Mouse (Mus musculus) T-helper 17 cell (primary cell): ENCODE data around the gene Utf1.

Source experiments
- in situ Hi-C, 2 experiments: fragments of 300-600 bp; cut with MboI, MseI; formaldehyde crosslinking; loops; 1 replicate in 1 of 2; 2 replicates in 1 of 2; pipeline ENCODE4 v1.15.1; 2025; ENCODE audit warnings: high pct_unique_total_duplicates in 2 of 2

Gene Utf1

DNA sequence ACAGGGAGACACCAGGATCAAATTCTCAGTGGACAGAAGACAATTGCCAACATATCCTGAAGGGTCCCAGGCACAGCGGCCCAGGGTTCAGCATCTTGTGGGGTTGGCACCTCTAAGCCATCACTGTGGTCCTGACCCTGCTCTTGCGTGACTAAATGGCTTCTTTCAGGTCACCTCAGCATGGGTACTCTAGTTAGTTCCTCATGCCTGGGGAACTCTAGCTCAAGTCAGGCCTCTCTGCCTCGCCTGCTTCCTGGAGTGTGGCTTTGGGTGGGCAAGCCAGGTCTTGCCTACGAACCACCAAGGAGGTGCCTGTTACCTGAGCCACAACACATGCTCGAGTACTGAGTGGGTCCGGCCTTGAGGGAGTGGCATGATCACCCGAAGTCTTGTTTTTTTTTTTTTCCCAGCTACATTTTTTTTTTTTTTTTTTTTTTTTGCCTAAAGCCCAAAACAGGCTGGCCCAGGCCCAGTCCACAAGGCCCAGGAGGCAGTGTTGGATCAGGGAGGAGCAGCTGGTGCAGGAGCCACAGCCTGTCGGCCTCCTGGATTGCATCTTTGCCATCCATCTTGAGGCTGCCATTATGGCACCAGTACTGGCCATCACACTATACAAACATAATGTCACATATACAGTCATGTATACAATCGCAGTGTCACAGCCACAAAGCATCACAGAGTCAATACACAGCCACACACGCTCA lies 26.8 kb downstream of the Utf1 start:
- in situ Hi-C loops, result loop anchor here in 1 of 2 experiments (10.0 kb wide), 2 partner anchors 564 to 1204 kb away; partner anchors contain the start of gene Rnh1

DNA sequence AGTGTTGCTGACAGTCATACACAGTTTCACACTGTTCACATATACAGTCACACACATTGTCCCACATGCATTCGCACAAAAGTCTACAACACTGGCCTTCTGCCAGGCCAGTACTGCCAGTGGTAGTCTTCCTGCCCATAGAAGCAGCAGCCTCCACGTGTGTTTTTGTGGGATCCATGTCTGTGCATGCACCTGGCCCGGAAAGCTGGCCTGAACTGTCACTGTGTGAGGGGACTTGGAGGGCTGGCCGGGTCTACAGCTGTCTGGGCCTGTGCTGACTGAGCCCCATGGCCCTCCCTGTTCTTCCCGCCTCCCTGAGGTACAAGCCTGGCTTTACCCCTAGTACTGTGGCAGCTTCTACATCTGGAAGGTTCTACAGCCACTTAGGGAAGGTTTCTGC lies 27.4 kb downstream of the Utf1 start:
- in situ Hi-C loops, result loop anchor here in 1 of 2 experiments (10.0 kb wide), 2 partner anchors 564 to 1204 kb away; partner anchors contain the start of gene Rnh1

DNA sequence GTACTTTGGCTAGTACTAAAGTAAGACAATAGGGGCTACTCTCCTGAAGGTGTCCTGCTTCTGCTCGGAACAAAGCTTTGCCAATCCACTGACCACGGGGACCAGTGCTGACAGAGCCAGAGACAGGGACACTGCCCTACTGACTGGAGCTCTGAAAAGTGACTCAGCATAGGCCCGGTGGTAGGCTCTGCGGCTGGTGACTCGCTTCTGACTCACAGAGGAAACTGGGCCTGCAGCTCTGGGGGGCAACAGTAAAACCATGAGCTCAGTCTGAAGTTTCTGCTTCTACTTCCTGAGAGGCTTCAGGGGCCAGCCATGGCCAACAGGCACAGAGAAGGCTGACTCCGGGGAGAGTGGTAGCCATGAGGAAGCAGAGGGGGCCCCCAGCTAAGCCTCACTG lies 27.8 kb downstream of the Utf1 start:
- in situ Hi-C loops, result loop anchor here in 1 of 2 experiments (10.0 kb wide), 2 partner anchors 563 to 1203 kb away; partner anchors contain the start of gene Rnh1

DNA sequence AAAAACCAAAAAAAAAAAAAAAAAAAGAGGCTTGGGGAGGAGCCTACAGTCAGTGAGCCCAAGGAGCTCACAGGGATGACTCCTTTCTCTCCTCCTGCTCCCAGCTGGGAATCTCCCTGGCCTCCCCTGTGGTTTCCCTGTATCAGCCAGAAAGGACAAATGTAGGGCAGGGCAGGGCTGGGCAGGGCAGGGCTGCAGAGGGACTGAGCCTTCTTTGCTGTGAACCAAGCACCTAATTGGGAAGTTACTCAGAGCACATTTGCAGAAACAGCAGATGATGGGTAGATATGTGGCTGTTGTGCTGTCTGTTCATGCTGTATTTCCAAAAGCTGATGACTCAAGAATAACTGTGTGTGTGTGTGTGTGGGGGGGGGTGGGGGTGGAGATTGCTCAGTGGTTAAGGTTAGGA lies 29.3 kb downstream of the Utf1 start:
- in situ Hi-C loops, result loop anchor here in 1 of 2 experiments (10.0 kb wide), 2 partner anchors 562 to 1202 kb away; partner anchors contain the start of gene Rnh1

DNA sequence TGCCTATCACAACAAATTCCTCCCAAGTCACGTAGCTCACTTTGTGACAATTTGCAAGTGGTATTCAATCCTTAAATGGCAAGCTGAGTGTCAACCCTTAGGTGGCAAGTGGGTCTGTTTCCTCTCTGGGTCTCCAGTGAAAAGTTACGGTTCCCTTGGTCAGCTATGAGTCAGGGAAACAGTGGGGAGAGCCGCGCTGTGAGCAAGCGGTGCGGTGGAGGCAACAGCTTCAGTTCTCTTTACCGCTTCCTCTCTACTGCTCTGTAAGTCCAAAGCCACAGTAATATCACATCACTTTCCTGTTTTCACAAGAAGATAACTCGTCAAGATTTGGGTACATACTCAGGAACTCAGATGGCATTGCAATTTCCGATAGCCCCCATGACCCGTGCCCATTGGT lies 30.7 kb downstream of the Utf1 start:
- in situ Hi-C loops, result loop anchor here in 1 of 2 experiments (10.0 kb wide), 2 partner anchors 560 to 1200 kb away; partner anchors contain the start of gene Rnh1

DNA sequence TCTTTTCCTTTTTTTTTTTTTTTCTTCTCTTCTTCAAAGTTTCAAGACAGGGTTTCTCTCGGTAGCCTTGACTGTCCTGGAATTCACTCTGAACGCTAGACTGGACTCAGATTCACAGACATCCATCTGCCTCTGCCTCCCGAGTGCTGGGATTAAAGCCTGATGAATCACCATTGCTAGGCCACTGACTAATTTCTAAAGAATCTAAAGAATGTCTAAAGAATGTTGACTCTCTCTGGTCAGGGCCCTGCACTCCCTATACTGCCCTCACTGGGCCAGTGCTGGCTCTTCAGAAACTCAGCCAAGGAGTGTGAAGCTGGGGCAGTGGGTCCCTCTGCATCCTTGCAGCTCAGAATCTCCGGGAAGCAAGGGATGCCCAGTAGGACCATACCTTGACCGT lies 31.9 kb downstream of the Utf1 start:
- in situ Hi-C loops, result loop anchor here (5.0 to 10.0 kb wide), 4 partner anchors 87 to 1199 kb away; partner anchors contain the start of genes Olfr525 (in 1 of the 2) and Rnh1 (in 1 of the 2)

DNA sequence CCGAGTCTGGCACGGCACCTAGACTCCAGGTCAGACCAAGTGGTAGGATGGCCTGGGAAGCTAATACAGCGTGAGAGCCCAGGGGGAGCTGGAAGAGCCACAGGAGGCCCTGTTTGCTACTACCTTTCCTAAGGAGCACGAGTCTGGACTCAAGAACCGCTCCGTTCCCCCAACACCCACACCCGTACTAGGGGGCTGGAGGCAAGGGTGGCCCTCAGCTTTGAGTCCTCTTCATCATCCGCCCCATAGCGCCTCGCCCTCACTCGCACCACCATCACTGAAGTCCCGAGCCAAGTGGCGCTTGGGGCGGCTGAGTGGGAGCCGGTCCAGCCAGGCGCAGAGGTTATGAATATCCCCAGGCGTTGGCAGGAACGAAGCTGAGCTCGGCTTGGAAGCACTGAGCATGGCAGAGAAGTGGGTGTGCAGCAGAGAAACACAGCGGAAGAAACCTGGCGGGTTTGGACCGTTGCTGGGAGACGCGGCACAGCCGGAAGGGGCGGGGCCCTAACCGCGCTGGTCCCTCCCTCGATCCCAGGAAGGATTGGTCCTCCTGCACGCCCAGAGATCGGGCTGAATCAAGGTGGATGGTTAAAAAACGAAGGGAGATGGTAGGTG lies 34.8 kb downstream of the Utf1 start, which contains the start of gene 6430531B16Rik:
Gene 6430531B16Rik, minus strand, starts transcription at position 478 of the 615 bp plus-strand sequence.
- in situ Hi-C loops, result loop anchor here (5.0 to 10.0 kb wide), 4 partner anchors 84 to 1196 kb away; partner anchors contain the start of genes Olfr525 (in 1 of the 2) and Rnh1 (in 1 of the 2)

DNA sequence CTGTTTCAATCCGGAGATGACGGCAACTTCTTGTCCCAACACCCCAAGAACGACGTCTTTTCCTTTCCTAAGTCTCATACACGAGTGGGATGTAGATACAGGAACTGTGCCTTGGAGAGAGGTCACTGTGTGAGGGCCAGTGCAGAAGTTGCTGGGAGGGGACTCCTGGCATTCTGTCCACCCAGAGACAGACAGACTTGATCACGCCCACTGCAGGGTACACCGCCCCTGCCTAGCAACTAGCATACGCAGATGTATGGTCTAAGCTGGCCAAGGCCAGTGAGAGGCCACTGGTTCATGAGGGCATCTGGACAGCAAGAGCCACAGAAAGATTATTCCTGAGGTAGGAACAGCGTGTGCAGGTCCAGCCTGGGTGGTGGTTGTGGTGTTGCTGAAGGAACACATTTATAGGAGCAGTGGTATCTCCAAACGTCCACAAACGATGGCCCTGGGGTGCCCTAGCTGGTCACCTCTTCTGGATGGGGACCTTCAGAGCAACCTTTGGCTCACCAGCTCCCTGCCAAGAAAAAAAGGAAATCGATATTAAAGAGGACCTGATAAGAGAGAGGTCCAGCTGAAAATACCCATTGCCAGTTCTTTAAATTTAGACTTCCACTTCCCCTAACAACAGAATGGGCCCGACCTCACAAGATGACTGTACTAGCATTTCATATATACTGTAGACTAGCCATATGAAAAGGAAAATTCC lies 35.6 kb downstream of the Utf1 start:
- in situ Hi-C loops, result loop anchor here (5.0 to 10.0 kb wide), 4 partner anchors 83 to 1196 kb away; partner anchors contain the start of genes Olfr525 (in 1 of the 2) and Rnh1 (in 1 of the 2)

DNA sequence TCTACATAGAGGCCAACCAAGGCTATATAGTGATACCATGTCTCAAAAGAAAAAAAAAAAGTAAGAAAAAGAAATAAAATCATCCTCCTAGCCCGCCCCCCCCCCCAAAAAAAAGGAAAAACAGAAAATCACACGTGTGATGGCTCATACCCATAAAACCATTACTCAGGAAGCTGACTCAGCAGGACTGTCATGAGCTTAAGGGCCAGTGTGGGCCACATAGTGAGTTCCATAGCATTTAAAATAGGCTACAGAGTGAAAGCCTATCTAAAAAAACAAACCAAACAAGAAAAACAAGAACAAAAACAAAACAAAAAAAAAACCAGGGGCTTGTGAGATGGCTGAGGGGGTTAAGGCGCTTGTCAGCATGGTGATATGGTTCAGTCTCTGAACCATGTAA lies 37.2 kb downstream of the Utf1 start:
- in situ Hi-C loops, result no loop called here

DNA sequence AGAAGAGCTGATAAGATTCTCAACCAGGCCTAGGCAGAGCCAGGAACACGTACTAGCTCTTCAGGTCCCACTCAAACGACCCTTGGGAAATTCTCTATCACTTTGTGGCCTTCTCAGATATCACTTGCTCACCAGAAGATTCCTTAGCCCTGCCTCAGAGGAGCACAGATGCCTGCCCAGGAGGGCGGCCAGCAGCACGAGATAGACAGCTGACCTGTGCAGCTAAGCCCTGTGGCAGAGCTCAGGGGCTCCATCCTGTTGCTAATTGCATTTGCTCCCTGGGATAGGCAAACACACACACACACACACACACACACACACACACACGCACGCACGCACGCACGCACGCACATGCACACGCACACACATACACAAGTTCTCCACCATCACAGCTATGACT lies 38.5 kb downstream of the Utf1 start:
- in situ Hi-C loops, result no loop called here

DNA sequence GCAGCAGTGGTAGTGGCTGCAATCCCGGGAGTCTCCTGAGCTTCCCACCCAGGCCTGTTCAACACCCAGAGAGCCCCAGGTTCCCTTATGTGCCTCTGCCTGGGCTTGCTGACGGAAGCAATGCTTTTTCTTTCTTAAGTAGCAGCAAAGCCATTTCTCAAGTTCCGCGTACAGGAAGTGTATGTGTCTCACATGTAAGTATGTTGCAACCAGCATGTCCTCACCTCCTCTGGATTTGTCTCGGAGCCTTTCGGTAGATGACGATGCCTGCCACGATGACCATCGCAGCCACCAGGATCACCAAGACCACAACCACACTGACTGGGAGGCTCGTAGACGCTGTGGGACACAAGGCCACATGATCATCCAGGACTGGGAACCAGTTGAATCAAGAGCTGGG lies 40.9 kb downstream of the Utf1 start:
- in situ Hi-C loops, result no loop called here

DNA sequence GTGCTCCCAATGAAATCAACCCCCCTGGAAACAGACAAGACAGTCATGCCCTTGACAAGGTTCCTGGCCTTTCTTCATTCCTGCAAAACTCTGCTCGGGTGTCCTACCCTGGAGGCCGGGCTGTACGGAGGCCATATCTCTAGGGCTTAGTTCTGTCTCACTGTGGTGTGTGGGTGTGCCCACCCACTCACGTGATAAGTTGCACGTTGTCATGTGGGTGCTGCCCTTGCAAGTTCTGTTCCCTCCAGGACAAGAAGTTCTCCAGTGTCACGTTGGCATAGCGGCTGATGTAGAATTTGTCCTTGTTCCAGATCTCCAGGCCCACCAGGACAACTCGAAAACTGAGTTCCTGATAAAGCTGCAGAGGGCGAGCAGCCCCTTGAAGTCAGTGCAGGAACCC lies 44.7 kb downstream of the Utf1 start:
- in situ Hi-C loops, result no loop called here

DNA sequence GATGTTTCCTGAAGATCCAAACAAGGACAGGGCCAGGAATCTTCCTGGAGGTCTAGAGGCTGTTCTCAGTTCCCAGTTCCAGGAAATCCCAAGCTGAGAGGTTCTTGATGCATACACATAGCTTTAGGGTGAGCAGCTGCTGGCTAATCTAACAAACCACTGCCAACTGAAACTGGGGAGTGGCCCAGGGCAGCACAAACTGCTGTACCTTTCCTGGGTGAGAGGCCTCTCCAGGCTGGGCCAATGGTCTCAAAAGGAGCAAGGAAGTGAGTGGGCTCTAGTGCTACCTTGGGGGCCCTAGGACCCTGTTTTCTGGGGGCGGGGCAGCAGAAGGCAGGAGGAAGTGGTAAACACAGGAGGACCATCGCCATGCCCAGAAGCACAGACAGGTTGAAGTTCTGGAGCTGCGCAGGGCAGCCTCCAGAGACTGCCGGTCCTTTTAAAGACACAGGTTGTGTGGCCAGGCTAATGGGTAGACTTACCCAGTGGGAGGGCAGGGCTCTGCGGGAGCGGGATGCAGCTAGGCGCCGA lies 47.3 kb downstream of the Utf1 start:
- in situ Hi-C loops, result loop anchor here (5.0 to 10.0 kb wide), 3 partner anchors 49 to 286 kb away; partner anchors contain the start of genes Msx3 (in 1 of the 2) and Utf1 (in 1 of the 2)

DNA sequence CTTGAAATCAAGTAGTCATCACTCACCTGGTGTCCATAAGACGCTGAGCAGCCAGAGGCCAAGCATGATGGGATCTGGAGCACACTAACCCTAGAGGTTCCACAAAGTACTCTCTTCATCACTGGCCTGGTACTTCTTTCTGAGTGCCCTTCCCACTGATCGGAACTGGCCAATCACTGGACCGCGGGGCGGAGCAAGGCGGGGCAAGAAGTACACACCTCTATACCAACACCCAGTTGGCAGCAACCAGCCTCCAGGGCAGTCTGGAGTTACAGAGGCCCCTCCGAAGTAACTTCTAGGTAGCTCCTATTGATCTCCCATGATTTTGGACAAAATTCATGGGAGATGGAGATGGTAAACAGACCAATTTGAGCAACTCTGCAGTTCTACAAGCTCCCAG lies 48.8 kb downstream of the Utf1 start, which contains the start of gene Adam8:
Gene Adam8, minus strand, starts transcription at position 157 of the 400 bp plus-strand sequence.
- in situ Hi-C loops, result loop anchor here (5.0 to 10.0 kb wide), 3 partner anchors 50 to 288 kb away; partner anchors contain the start of genes Msx3 (in 1 of the 2) and Utf1 (in 1 of the 2)

DNA sequence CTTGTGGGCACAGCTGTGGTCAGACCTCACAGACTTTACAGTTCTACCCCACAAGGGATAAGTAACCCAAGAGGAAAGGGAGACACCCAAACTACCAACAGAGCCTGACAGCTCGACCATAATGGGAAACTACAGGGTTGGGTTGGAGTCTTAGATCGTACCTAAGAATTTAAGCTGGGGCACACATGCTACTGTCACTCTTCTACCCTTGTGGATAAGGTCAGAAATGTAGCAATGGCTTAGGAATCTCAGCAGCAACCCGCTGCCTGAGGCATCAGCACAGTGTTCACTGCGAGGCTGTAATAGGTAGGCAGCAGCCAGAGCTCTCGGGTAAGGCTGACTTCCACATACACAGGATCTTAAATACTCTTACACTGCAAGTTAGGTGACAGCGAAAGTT lies 49.9 kb downstream of the Utf1 start:
- in situ Hi-C loops, result loop anchor here (5.0 to 10.0 kb wide), 3 partner anchors 51 to 289 kb away; partner anchors contain the start of genes Msx3 (in 1 of the 2) and Utf1 (in 1 of the 2)

DNA sequence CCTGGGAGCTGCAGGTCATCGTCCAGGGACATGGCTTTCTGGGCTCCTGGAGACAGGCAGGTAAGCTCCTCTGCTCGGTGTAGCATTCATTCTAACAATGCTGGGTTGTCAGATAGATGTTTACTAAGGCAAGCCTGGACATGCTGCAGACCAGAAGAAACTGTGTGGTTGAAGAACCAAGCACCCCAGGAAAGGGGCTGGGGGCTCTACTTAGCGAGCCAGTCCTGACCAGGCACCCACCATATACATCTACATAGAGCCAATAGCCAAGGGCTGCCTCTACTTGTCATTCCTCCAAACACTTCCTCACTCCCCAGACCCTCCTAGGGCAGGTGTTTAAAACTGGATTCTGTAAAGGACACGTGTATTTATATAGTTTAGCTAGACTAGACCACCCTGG lies 50.6 kb downstream of the Utf1 start:
- in situ Hi-C loops, result loop anchor here (5.0 to 10.0 kb wide), 3 partner anchors 52 to 289 kb away; partner anchors contain the start of genes Msx3 (in 1 of the 2) and Utf1 (in 1 of the 2)

DNA sequence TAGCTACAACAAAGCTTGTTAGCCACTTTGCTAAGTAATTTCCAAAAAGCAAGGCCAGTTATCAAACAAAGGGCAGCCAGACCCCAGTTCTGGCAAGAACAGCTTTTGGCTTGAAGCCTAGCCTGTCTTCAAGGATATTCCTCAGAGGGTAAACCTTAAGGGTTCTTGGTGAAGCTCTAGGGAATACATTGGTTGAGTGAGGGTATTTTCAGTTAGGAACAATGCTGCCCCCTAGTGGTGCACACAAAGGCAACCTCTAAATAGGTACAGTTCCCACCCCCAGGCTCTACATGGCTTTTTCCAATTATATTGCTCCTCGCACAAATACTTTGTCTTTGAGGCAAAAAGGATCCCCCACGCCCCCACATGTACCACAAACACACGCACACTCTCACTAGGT lies 51.1 kb downstream of the Utf1 start:
- in situ Hi-C loops, result loop anchor here (5.0 to 10.0 kb wide), 4 partner anchors 52 to 290 kb away; partner anchors contain the start of genes Msx3 (in 1 of the 2) and Utf1 (in 1 of the 2)
